Mouse (Mus musculus): ENCODE results near the gene H2afy. TPM values are rescaled to one million over a fixed set of nuclear protein-coding genes. Genes with fewer than 3 reads are reported as not detected.

H2afy gene
- total RNA-seq, 2 experiments from 2014 or later, result 115 to 130 TPM

- DNase-seq (ENCODE audit: extremely low spot score in 1 of 2, low spot score in 1 of 2), result no peak
These were observed 22.5 kb downstream of the H2afy start for GRCm38 (mm10) chr13:56113431-56114248.

- no peak for DNase-seq (ENCODE audit: extremely low spot score in 1 of 2, low spot score in 1 of 2)
These were observed 23.2 kb downstream of the H2afy start for GRCm38 (mm10) chr13:56112980-56113379.

GRCm38 (mm10) chr13:56112496-56112895 lies 23.7 kb downstream of the H2afy start:
- no peak for DNase-seq (ENCODE audit: extremely low spot score in 1 of 2, low spot score in 1 of 2)

- no peak for DNase-seq (ENCODE audit: extremely low spot score in 1 of 2, low spot score in 1 of 2)
These were observed 24.6 kb downstream of the H2afy start for GRCm38 (mm10) chr13:56111601-56112000.

GRCm38 (mm10) chr13:56110694-56111531 lies 25.2 kb downstream of the H2afy start:
- no peak for DNase-seq (ENCODE audit: extremely low spot score in 1 of 2, low spot score in 1 of 2)

- no peak for DNase-seq (ENCODE audit: extremely low spot score in 1 of 2, low spot score in 1 of 2)
These were observed 26.5 kb downstream of the H2afy start for GRCm38 (mm10) chr13:56109703-56110102.

GRCm38 (mm10) chr13:56108849-56109519 lies 27.2 kb downstream of the H2afy start:
- DNase-seq (ENCODE audit: extremely low spot score in 1 of 2, low spot score in 1 of 2), result no peak

GRCm38 (mm10) chr13:56104971-56105391 lies 31.2 kb downstream of the H2afy start:
- DNase-seq (ENCODE audit: extremely low spot score in 1 of 2, low spot score in 1 of 2), result no peak

GRCm38 (mm10) chr13:56103796-56104746 lies 32.1 kb downstream of the H2afy start:
- no peak for DNase-seq (ENCODE audit: extremely low spot score in 1 of 2, low spot score in 1 of 2)

- no peak for DNase-seq (ENCODE audit: extremely low spot score in 1 of 2, low spot score in 1 of 2)
These were observed 34.0 kb downstream of the H2afy start for GRCm38 (mm10) chr13:56102160-56102559.

GRCm38 (mm10) chr13:56095601-56096195 lies 40.5 kb downstream of the H2afy start:
- DNase-seq (ENCODE audit: extremely low spot score in 1 of 2, low spot score in 1 of 2), result no peak

GRCm38 (mm10) chr13:56094544-56094943 lies 41.6 kb downstream of the H2afy start:
- no peak for DNase-seq (ENCODE audit: extremely low spot score in 1 of 2, low spot score in 1 of 2)

GRCm38 (mm10) chr13:56093680-56094079 lies 42.5 kb downstream of the H2afy start:
- DNase-seq (ENCODE audit: extremely low spot score in 1 of 2, low spot score in 1 of 2), result peak in 1 of 2 experiments; percentile 36

GRCm38 (mm10) chr13:56092606-56093005 lies 43.6 kb downstream of the H2afy start:
- DNase-seq (ENCODE audit: extremely low spot score in 1 of 2, low spot score in 1 of 2), result no peak

GRCm38 (mm10) chr13:56090597-56090996 lies 45.6 kb downstream of the H2afy start:
- no peak for DNase-seq (ENCODE audit: extremely low spot score in 1 of 2, low spot score in 1 of 2)

GRCm38 (mm10) chr13:56088602-56089001 lies 47.6 kb downstream of the H2afy start:
- no peak for DNase-seq (ENCODE audit: extremely low spot score in 1 of 2, low spot score in 1 of 2)

GRCm38 (mm10) chr13:56087936-56088335 lies 48.2 kb downstream of the H2afy start:
- DNase-seq (ENCODE audit: extremely low spot score in 1 of 2, low spot score in 1 of 2), result no peak

GRCm38 (mm10) chr13:56084146-56084905 lies 51.8 kb downstream of the H2afy start:
- no peak for DNase-seq (ENCODE audit: extremely low spot score in 1 of 2, low spot score in 1 of 2)

GRCm38 (mm10) chr13:56081656-56082055 lies 54.5 kb downstream of the H2afy start:
- no peak for DNase-seq (ENCODE audit: extremely low spot score in 1 of 2, low spot score in 1 of 2)

Measured in layer of hippocampus, postnatal 25 days (tissue).